Mouse (Mus musculus): ENCODE data around the gene Cd151. TPM values are rescaled to one million over a fixed set of nuclear protein-coding genes. Genes with fewer than 3 reads are reported as not detected.

The Cd151 gene
- polyA plus RNA-seq, 1 experiment from 2014 or later, result 19.3 TPM

Other genes starting within 250 kb of the Cd151 start
- 77.1 and 78.9 TPM in 2 replicates for gene Phrf1, start 238.6 kb upstream of the Cd151 start, polyA plus RNA-seq (2015; fragmentation: Nextera tagmentation; extraction: Ambion mirVana)
- 1.2 and 1.3 TPM in 2 replicates for gene Irf7, start 200.9 kb upstream of the Cd151 start, polyA plus RNA-seq (2015; fragmentation: Nextera tagmentation; extraction: Ambion mirVana)
- not detected in 2 replicates for gene Cdhr5, start 190.6 kb upstream of the Cd151 start, polyA plus RNA-seq (2015; fragmentation: Nextera tagmentation; extraction: Ambion mirVana)
- 1.5 and 3.2 TPM in 2 replicates for gene Sct, start 188.3 kb upstream of the Cd151 start, polyA plus RNA-seq (2015; fragmentation: Nextera tagmentation; extraction: Ambion mirVana)
- gene Drd4, start 175.4 kb upstream of the Cd151 start, polyA plus RNA-seq (2015; fragmentation: Nextera tagmentation; extraction: Ambion mirVana), result 0.68 and 0.70 TPM in 2 replicates
- gene Deaf1, start 139.7 kb upstream of the Cd151 start, polyA plus RNA-seq (2015; fragmentation: Nextera tagmentation; extraction: Ambion mirVana), result 138 and 157 TPM in 2 replicates
- 67.7 and 74.7 TPM in 2 replicates for gene Tmem80, start 139.7 kb upstream of the Cd151 start, polyA plus RNA-seq (2015; fragmentation: Nextera tagmentation; extraction: Ambion mirVana)
- gene Eps8l2, start 128.5 kb upstream of the Cd151 start, polyA plus RNA-seq (2015; fragmentation: Nextera tagmentation; extraction: Ambion mirVana), result 0.65 and 1.4 TPM in 2 replicates
- 333 and 346 TPM in 2 replicates for gene Taldo1, start 75.2 kb upstream of the Cd151 start, polyA plus RNA-seq (2015; fragmentation: Nextera tagmentation; extraction: Ambion mirVana)
- 57.4 and 58.5 TPM in 2 replicates for gene Gatd1, start 53.3 kb upstream of the Cd151 start, polyA plus RNA-seq (2015; fragmentation: Nextera tagmentation; extraction: Ambion mirVana)
- gene Cend1, start 37.9 kb upstream of the Cd151 start, polyA plus RNA-seq (2015; fragmentation: Nextera tagmentation; extraction: Ambion mirVana), result 68.3 and 73.4 TPM in 2 replicates
- 71.3 and 76.3 TPM in 2 replicates for gene Slc25a22, start 29.5 kb upstream of the Cd151 start, polyA plus RNA-seq (2015; fragmentation: Nextera tagmentation; extraction: Ambion mirVana)
- 4.9 and 5.7 TPM in 2 replicates for gene Pidd1, start 23.4 kb upstream of the Cd151 start, polyA plus RNA-seq (2015; fragmentation: Nextera tagmentation; extraction: Ambion mirVana)
- gene Rplp2, start 20.0 kb upstream of the Cd151 start, polyA plus RNA-seq (2015; fragmentation: Nextera tagmentation; extraction: Ambion mirVana), result 771 and 809 TPM in 2 replicates
- gene Pnpla2, start 12.2 kb upstream of the Cd151 start, polyA plus RNA-seq (2015; fragmentation: Nextera tagmentation; extraction: Ambion mirVana), result 18.7 TPM in 2 replicates
- 6.9 and 7.2 TPM in 2 replicates for gene Cracr2b, start 6.3 kb upstream of the Cd151 start, polyA plus RNA-seq (2015; fragmentation: Nextera tagmentation; extraction: Ambion mirVana)
- gene Polr2l, start 7.7 kb downstream of the Cd151 start, polyA plus RNA-seq (2015; fragmentation: Nextera tagmentation; extraction: Ambion mirVana), result 86.5 and 88.1 TPM in 2 replicates
- 34.1 and 35.5 TPM in 2 replicates for gene Tspan4, start 7.8 kb downstream of the Cd151 start, polyA plus RNA-seq (2015; fragmentation: Nextera tagmentation; extraction: Ambion mirVana)
- gene Chid1, start 72.5 kb downstream of the Cd151 start, polyA plus RNA-seq (2015; fragmentation: Nextera tagmentation; extraction: Ambion mirVana), result 36.6 and 45.5 TPM in 2 replicates
- gene Ap2a2, start 94.8 kb downstream of the Cd151 start, polyA plus RNA-seq (2015; fragmentation: Nextera tagmentation; extraction: Ambion mirVana), result 105 and 111 TPM in 2 replicates
- gene Muc6, start 187.9 kb downstream of the Cd151 start, polyA plus RNA-seq (2015; fragmentation: Nextera tagmentation; extraction: Ambion mirVana), result 0.21 and 0.23 TPM in 2 replicates
- 0.14 and 0.38 TPM in 2 replicates for gene Muc2, start 222.9 kb downstream of the Cd151 start, polyA plus RNA-seq (2015; fragmentation: Nextera tagmentation; extraction: Ambion mirVana)